Mouse (Mus musculus): ENCODE data around the gene Eif2b3. TPM values are rescaled to one million over a fixed set of nuclear protein-coding genes. Genes with fewer than 3 reads are reported as not detected.

Eif2b3 gene
- polyA plus RNA-seq (2014; fragmentation: Nextera tagmentation; extraction: Ambion mirVana), result 69.9 and 80.4 TPM in 2 replicates

DNA sequence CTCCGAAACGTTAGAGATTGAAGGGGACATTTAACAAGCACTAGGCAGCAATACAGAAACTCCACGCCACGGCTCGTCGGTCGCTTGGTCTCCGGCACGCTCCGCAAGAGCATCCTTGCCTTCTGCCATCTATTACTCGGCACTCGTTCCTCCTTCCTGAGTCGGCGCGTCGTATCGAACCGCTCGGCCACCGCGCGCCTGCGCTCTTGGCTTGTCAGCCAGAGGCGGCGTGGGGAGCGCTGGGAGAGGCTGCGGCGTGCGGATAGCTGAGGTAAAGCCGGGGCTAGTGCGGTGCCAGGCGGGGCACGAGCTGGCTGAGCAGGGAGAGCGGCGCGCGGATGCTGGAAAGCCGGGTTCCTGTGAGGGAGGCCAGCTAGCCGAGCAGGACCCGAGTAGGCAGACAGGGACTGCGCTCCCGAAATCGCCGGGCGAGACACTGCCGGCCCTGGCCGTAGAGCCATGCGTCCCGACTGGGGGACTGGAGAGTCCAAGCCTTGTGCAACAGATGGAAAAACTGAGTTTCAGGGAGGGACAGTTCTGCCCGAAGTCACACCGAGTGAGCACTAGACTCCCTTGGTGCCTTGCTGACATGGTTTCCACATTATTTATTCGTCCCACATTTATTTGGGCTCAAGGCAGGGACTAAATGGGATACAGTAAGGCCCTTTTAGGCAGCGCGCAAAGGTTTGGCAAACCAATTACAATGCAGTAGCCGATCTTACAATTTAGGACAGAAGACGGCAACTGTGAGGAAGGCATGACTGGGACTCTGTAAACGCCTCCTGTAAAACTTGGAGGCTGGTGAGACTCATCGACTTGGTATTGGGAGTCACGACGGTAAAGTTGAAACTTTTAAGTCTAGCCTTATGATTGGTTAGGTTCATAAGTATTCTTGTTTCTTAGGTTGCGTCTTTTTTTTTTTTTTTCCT lies at the start of gene Eif2b3:
Gene Eif2b3 (plus strand): TSS at position 197 of the 929 bp plus-strand sequence.
- H3K27ac ChIP-seq (ENCODE audit: low read depth, low read length), result peak within 1 kb of the TSS; percentile 30; the same call in 1 of the 2 replicates
- H3K4me1 ChIP-seq (replicated peaks; ENCODE audit: control insufficient read depth, insufficient read depth, low read length), result peaks cover 14% of the 10 kb centered on the region
- H3K27me3 ChIP-seq (replicated peaks; ENCODE audit: control insufficient read depth, insufficient read depth, low read length), result no peaks in the 10 kb centered on the region
- H3K4me2 ChIP-seq, result peak within 1 kb of the TSS; percentile 71
- WGBS, result under 1% methylated on average over 61 of the region's 61 CpGs
- peak within 1 kb of the TSS; percentile 72 for H3K9ac ChIP-seq (ENCODE audit: low read depth, low read length)
- peak within 1 kb of the TSS; percentile 72 for H3K4me3 ChIP-seq (ENCODE audit: low read depth, low read length)
- ATAC-seq (replicated peaks; ENCODE audit: low FRiP score) (peak; percentile 96), DNase-seq (ENCODE audit: low spot score) (peak; percentile 90)
- H3K36me3 ChIP-seq (ENCODE audit: control insufficient read depth, insufficient read depth, low read length), result peaks cover 8% of the 10 kb centered on the region
- H3K9me3 ChIP-seq (ENCODE audit: control insufficient read depth, low read length), result no peaks in the 10 kb centered on the region

- H3K27me3 ChIP-seq (replicated peaks; ENCODE audit: control insufficient read depth, insufficient read depth, low read length), result no peaks in the 10 kb centered on the region
- no peaks in the 10 kb centered on the region for H3K9me3 ChIP-seq (ENCODE audit: control insufficient read depth, low read length)
- no peak overlapping the region for H3K27ac ChIP-seq (ENCODE audit: low read depth, low read length)
- 54% methylated on average over 2 of the region's 2 CpGs for WGBS
- H3K4me1 ChIP-seq (replicated peaks; ENCODE audit: control insufficient read depth, insufficient read depth, low read length), result no peaks in the 10 kb centered on the region
- no peak overlapping the region for H3K4me2 ChIP-seq
- no peaks in the 10 kb centered on the region for H3K36me3 ChIP-seq (ENCODE audit: control insufficient read depth, insufficient read depth, low read length)
- no peak overlapping the region for H3K9ac ChIP-seq (ENCODE audit: low read depth, low read length)
- no peak overlapping the region for H3K4me3 ChIP-seq (ENCODE audit: low read depth, low read length)
- DNase-seq (ENCODE audit: low spot score) (no peak), ATAC-seq (replicated peaks; ENCODE audit: low FRiP score) (no peak)
These were observed 42.7 kb upstream of the Eif2b3 start for GRCm38 (mm10) chr4:116976503-116976902.

GRCm38 (mm10) chr4:116985681-116986080 lies 33.5 kb upstream of the Eif2b3 start:
- no peak for ATAC-seq (replicated peaks; ENCODE audit: low FRiP score)
- Histone ChIP-seq H3K4me3 (ENCODE audit: low read depth, low read length) (no peak overlapping the region), H3K36me3 (ENCODE audit: control insufficient read depth, insufficient read depth, low read length) (peaks cover 7% of the 10 kb centered on the region; the same call in 1 of the 2 replicates), H3K9ac (ENCODE audit: low read depth, low read length) (no peak overlapping the region), H3K9me3 (ENCODE audit: control insufficient read depth, low read length) (no peaks in the 10 kb centered on the region), H3K4me1 (replicated peaks; ENCODE audit: control insufficient read depth, insufficient read depth, low read length) (no peaks in the 10 kb centered on the region), H3K27ac (ENCODE audit: low read depth, low read length) (no peak overlapping the region), H3K4me2 (no peak overlapping the region), H3K27me3 (replicated peaks; ENCODE audit: control insufficient read depth, insufficient read depth, low read length) (no peaks in the 10 kb centered on the region)
- 88% methylated on average over 7 of the region's 7 CpGs for WGBS
- DNase-seq (ENCODE audit: low spot score), result no peak

GRCm38 (mm10) chr4:116986400-116987121 lies 32.6 kb upstream of the Eif2b3 start:
- Histone ChIP-seq H3K4me1 (replicated peaks; ENCODE audit: control insufficient read depth, insufficient read depth, low read length) (no peaks in the 10 kb centered on the region), H3K4me2 (no peak overlapping the region), H3K27me3 (replicated peaks; ENCODE audit: control insufficient read depth, insufficient read depth, low read length) (no peaks in the 10 kb centered on the region), H3K27ac (ENCODE audit: low read depth, low read length) (no peak overlapping the region), H3K9me3 (ENCODE audit: control insufficient read depth, low read length) (no peaks in the 10 kb centered on the region), H3K36me3 (ENCODE audit: control insufficient read depth, insufficient read depth, low read length) (peaks cover 7% of the 10 kb centered on the region; the same call in 1 of the 2 replicates), H3K4me3 (ENCODE audit: low read depth, low read length) (no peak overlapping the region), H3K9ac (ENCODE audit: low read depth, low read length) (no peak overlapping the region)
- no peak for DNase-seq (ENCODE audit: low spot score)
- peak; percentile 69 for ATAC-seq (replicated peaks; ENCODE audit: low FRiP score)
- WGBS, result 62% methylated on average over 17 of the region's 17 CpGs

DNA sequence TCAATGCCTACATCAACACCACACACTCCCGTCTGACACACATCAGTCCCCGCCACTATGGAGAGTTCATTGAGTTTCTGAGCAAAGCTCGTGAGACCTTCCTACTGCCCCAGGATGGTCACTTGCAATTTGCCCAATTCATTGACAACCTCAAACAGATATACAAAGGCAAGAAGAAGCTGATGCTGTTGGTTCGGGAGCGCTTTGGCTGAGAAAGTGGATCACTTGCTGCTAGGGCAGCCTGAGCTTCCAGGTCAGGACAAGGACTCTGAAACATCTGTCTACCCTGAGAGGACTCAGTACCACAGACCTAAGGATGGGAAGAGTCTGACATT lies 32.1 kb upstream of the Eif2b3 start:
- H3K9me3 ChIP-seq (ENCODE audit: control insufficient read depth, low read length), result no peaks in the 10 kb centered on the region
- no peak overlapping the region for H3K4me2 ChIP-seq
- H3K27ac ChIP-seq (ENCODE audit: low read depth, low read length), result no peak overlapping the region
- H3K36me3 ChIP-seq (ENCODE audit: control insufficient read depth, insufficient read depth, low read length), result peaks cover 7% of the 10 kb centered on the region; the same call in 1 of the 2 replicates
- H3K4me3 ChIP-seq (ENCODE audit: low read depth, low read length), result no peak overlapping the region
- whole genome bisulfite sequencing, result 70% methylated on average over 5 of the region's 5 CpGs
- H3K27me3 ChIP-seq (replicated peaks; ENCODE audit: control insufficient read depth, insufficient read depth, low read length), result no peaks in the 10 kb centered on the region
- no peak for ATAC-seq (replicated peaks; ENCODE audit: low FRiP score)
- H3K4me1 ChIP-seq (replicated peaks; ENCODE audit: control insufficient read depth, insufficient read depth, low read length), result no peaks in the 10 kb centered on the region
- no peak for DNase-seq (ENCODE audit: low spot score)
- H3K9ac ChIP-seq (ENCODE audit: low read depth, low read length), result no peak overlapping the region

GRCm38 (mm10) chr4:116989731-116990130 lies 29.5 kb upstream of the Eif2b3 start:
- no peak overlapping the region for H3K4me2 ChIP-seq
- no peaks in the 10 kb centered on the region for H3K27me3 ChIP-seq (replicated peaks; ENCODE audit: control insufficient read depth, insufficient read depth, low read length)
- WGBS, result 82% methylated on average over 6 of the region's 6 CpGs
- no peaks in the 10 kb centered on the region for H3K9me3 ChIP-seq (ENCODE audit: control insufficient read depth, low read length)
- H3K27ac ChIP-seq (ENCODE audit: low read depth, low read length), result no peak overlapping the region
- no peak for ATAC-seq (replicated peaks; ENCODE audit: low FRiP score)
- H3K9ac ChIP-seq (ENCODE audit: low read depth, low read length), result no peak overlapping the region
- DNase-seq (ENCODE audit: low spot score), result no peak
- H3K4me3 ChIP-seq (ENCODE audit: low read depth, low read length), result no peak overlapping the region
- H3K36me3 ChIP-seq (ENCODE audit: control insufficient read depth, insufficient read depth, low read length), result peaks cover 7% of the 10 kb centered on the region; the same call in 1 of the 2 replicates
- peaks cover 14% of the 10 kb centered on the region for H3K4me1 ChIP-seq (replicated peaks; ENCODE audit: control insufficient read depth, insufficient read depth, low read length)

GRCm38 (mm10) chr4:116991366-116991765 lies 27.8 kb upstream of the Eif2b3 start:
- Histone ChIP-seq H3K27ac (ENCODE audit: low read depth, low read length) (no peak overlapping the region), H3K4me3 (ENCODE audit: low read depth, low read length) (no peak overlapping the region), H3K4me1 (replicated peaks; ENCODE audit: control insufficient read depth, insufficient read depth, low read length) (peaks cover 21% of the 10 kb centered on the region), H3K4me2 (peak overlapping the region; percentile 56; the same call in 1 of the 2 replicates), H3K27me3 (replicated peaks; ENCODE audit: control insufficient read depth, insufficient read depth, low read length) (no peaks in the 10 kb centered on the region), H3K9me3 (ENCODE audit: control insufficient read depth, low read length) (no peaks in the 10 kb centered on the region), H3K36me3 (ENCODE audit: control insufficient read depth, insufficient read depth, low read length) (peaks cover 7% of the 10 kb centered on the region; the same call in 1 of the 2 replicates), H3K9ac (ENCODE audit: low read depth, low read length) (no peak overlapping the region)
- 18% methylated on average over 7 of the region's 7 CpGs for WGBS
- ATAC-seq (replicated peaks; ENCODE audit: low FRiP score) (no peak), DNase-seq (ENCODE audit: low spot score) (peak; percentile 62)

- peaks cover 12% of the 10 kb centered on the region; the same call in 1 of the 2 replicates for H3K36me3 ChIP-seq (ENCODE audit: control insufficient read depth, insufficient read depth, low read length)
- peak within 1 kb of the TSS; percentile 94 for H3K27ac ChIP-seq (ENCODE audit: low read depth, low read length)
- peak within 1 kb of the TSS; percentile 91 for H3K9ac ChIP-seq (ENCODE audit: low read depth, low read length)
- H3K4me1 ChIP-seq (replicated peaks; ENCODE audit: control insufficient read depth, insufficient read depth, low read length), result peaks cover 22% of the 10 kb centered on the region
- WGBS, result under 1% methylated on average over 38 of the region's 38 CpGs
- H3K4me3 ChIP-seq (ENCODE audit: low read depth, low read length), result peak within 1 kb of the TSS; percentile 99
- peak within 1 kb of the TSS; percentile 92 for H3K4me2 ChIP-seq
- no peaks in the 10 kb centered on the region for H3K9me3 ChIP-seq (ENCODE audit: control insufficient read depth, low read length)
- ATAC-seq (replicated peaks; ENCODE audit: low FRiP score) (peak; percentile 87), DNase-seq (ENCODE audit: low spot score) (peak; percentile 89)
- no peaks in the 10 kb centered on the region for H3K27me3 ChIP-seq (replicated peaks; ENCODE audit: control insufficient read depth, insufficient read depth, low read length)
These were observed 25.3 kb upstream of the Eif2b3 start, which contains the start of gene Urod for GRCm38 (mm10) chr4:116993672-116994621. Urod (minus strand) TSS chr4:116994413.

All from liver, embryonic 11.5 days (tissue).